Mouse (Mus musculus): Measurements from ENCODE around the gene Fntb.

The Fntb gene

DNA sequence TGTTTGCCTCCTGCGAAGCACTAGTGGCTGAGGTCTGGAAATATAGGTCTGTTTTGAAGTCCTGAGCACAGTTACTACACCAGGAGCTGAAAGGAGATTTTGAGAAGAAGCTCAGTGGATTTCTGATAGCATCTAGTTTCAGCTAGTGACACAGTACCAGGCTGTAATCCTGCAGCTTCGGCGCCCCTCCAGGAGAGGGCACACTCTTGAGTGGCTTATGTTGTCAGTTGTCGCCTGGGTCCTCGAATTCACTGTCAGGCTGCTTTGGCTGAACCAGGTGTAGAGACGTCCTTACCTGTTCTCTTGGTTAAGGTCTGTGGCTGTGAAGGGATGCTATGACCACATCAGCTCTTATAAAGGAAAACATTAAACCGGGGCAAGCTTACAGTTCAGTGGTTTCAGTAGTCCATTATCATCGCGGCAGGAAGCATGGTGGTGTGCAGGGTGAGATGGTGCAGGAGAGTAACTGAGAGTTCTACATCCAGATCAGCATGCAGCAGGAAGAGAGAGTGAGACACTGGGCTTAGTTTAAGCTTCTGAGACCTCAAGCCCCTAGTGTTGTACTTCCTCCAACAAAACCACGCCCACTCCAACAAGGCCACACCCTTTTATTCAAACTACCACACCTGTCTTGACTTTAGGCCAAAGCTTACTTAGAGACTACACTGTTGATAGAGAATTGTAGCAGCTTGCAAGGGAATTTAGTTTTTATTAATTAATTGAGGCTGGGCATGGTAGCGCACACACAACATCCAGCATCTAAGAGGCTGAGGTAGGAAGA, 124.2 kb downstream of the Fntb start:
- no peak for DNase-seq

DNA sequence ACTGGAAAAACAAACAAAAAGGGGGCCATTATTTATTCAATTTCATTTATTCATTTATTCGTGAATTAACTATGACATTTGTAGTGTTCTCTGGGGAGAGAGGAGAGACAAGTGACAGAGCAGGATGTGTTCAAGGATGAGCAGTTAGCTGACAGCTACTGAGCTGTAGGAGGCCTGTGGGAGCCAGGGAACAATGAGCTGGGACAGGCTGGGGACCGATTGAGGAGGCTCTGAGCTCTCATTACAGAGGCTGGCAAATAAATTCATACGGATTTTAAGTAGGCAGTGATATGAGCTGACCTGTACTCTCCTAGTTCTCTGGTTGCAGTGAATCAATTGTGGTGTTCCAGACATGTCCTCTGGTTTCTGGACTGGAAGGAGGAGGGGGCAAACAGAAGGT, 125.8 kb downstream of the Fntb start:
- no peak for DNase-seq

DNA sequence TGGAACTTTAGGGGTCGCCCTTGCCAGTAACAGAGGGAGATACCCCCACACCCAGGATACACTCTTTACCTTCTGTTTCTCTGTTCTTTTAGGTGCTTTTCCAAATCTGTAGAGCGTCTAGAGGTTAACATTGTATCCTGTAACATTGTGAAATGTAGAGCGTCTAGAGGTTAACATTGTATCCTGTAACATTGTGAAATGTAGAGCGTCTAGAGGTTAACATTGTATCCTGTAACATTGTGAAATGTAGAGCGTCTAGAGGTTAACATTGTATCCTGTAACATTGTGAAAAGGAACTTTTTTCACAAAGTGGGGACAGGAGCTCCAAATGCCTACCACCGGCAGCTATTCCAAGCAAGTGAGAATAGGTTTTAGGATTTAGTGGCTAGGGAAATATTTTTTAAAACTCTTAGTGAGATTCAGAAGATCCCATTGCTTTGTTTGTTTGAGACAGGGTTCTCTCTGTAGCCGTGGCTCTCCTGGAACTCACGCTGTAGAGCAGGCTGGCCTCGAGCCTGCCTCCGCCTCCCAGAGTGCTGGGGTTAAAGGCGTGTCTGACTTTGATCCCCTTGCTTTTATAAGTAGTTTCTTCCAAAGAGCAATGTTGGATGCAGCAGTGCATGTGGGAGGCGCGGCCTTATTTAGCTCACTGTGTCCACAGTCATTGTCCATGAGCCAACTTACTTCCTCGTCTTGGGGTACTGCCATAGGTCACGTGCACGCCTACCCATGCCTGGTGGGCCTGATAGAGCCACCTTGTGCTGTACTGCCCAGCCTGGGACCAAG, 127.7 kb downstream of the Fntb start:
- no peak for DNase-seq

DNA sequence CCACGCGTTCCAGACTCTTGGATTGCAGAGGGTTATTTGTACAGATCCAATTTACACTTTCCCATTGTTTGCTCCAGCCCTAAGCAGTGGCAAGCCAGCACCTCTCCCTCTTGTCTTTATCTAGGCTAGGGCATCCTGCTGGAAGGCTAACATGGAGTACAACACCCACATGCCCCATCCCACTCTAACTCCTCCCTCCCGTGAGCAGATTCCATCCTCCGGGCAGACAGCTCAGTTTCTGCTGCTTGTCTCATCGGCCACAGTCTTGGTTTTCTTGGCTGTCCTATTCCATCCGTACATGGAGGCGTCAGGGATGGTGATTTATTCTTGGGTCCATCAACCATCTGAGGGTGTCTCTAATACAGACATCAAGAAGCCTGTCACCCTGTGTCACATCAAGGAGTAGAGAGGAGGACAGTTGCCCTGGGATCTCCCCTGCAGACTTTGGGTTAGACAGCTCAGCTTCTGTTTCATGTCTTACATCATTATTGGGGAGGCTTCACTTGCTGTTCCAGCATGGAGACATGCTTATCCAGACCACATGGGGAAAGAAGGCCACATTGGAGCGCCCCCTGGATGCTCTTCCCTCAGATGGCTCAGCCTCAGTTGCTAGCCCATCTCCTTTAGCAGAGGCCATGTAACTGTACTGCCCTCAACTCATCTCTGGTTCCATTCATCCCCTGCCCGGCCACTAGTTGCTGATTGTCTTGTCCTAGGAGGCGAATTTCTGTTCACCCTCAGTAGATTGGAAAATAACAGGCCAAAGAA, 129.6 kb downstream of the Fntb start:
- DNase-seq = no peak

DNA sequence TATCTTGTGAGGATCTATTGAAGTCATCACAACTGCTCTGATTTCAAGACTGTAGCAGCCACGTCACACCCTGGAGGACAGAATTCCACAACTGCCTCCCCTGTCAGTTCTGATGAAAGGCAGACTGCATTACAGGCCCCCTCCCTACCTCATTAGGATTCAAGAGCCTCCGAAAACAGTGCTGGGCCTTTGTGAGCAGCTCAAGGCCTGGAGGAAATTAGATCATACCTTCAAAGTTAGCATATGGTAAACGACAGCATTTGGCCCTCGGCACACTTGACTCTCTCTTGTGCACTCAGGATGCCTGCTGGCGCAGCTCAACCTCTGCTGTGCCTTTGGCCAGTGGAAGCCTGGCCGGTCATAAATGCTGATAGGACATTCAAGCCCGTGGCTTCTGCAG, 130.4 kb downstream of the Fntb start:
- DNase-seq = peak; percentile 65 to 73

DNA sequence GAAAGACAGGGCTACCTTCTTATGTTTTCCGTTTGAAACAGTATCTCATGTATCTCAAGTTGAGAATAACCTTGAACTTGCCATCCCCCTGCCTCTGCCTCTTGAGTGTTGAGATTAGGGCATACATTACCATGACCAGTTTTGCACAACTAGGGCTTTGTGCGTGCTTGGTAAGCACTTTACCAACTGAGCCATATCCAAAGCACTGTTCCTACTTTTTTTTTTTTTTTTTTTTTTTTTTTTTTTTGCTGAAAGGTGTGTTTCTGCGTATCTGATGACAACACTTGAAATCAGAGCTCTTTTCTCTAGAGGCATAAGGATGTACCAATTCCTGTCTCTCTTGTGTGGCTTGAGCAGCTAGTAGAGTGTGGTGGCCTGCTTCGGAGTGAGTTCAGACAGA, 131.2 kb downstream of the Fntb start:
- no peak for DNase-seq

DNA sequence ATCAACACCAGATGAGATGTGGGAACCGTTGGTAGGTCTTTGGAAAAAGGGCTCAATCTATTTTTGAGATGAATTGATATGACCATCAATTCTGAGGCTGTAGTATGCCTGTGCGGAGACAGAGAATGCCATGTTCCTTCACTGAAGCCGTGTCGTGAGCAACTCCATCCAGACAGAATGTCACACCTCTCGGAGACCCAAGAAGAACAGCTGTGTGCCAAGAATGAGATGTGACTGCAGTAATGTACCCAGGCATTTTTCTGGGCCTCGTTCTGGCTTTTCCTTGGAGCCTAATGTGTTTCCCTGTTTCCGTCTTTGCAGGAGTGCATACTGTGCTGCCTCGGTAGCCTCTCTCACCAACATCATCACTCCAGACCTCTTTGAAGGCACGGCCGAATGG, 131.6 kb downstream of the Fntb start:
- DNase-seq = no peak

DNA sequence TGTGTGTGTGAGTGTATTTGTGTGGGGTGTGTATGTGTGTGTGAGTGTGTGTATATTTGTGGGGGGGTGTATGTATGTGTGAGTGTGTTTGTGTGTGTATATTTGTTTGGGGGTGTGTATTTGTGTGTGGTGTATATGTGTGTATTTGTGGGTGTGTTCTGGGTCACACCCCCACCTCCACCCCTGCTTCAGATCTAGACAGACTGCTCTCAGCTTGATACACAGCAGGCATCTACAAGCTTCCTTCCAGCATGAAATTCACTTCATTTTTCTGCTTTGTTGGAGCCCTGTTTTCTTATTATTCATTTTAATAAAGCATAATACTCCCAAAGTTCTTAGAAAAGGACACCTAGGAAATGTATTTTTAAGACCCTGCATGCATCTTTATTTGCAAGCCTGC, 132.8 kb downstream of the Fntb start:
- peak; percentile 42 to 57 for DNase-seq

DNA sequence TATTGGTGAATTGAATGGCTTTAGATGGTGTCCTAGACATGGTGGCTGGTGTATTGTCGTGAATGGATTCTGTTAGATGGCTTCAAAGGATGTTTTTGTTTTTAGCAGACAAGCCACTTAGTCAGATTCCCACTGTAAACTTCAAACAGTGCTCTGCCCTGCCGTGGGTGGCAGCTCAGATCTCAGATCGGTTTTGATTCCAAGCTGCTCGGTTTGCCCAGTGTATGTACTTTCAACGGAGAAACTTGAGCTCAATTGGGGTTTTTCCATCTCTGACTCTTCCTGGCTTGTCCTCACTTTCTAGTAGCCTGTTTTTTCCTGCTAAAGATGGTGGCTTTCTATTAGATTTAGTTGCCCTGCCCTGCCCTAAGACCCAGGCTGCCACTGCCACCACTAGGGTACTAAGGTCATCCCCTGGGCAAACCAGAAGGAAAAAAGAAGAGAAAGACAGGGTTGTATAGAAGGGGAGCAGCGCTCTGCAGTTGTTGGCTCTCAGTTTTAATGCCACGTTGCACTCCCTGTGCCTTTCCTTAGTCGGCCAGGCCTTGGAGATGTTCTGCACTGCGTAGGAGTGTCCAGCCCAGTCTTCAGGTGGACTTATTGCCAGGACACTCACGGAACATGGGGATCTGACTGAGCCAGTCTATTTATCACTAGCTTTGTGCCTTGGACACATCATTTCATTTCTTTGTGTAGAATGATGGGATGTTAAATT, 134.0 kb downstream of the Fntb start:
- no peak for DNase-seq

DNA sequence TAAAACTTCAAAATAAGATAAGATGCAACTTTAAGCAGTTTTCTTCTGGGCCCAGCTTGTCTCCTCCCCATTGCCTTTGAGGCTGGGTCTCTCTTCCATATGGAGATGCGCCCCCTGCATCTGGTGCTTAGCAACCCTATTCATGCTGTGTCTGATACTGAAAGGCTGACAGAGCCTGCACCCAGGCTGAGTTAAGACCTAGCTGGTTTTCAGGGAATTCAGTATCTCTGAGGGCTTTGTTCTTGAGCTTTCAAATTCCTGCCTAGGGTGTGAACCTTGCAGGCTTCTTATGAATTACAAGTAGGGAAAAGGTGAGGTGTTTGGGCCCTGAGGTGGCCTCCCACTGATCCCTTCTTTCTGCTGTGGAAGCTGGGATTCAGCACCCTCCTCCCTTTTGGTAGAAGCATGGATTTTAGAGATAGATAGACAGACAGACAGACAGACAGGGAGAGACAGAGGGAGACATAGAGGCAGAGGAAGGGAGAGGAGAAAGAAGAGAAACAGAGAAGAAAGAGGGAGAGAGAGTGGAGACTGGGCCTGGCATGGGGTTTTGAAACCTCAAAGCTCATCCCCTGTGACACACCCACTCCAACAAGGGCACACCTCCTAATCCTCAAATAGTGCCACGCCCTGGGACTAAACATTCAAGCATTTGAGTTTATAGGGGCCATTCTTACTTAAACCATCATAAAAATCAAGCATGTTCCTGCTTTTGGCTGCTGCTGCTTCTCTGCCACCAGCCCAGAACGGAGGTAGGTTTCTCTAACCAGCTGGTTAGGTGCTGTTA, 136.3 kb downstream of the Fntb start:
- no peak for DNase-seq

DNA sequence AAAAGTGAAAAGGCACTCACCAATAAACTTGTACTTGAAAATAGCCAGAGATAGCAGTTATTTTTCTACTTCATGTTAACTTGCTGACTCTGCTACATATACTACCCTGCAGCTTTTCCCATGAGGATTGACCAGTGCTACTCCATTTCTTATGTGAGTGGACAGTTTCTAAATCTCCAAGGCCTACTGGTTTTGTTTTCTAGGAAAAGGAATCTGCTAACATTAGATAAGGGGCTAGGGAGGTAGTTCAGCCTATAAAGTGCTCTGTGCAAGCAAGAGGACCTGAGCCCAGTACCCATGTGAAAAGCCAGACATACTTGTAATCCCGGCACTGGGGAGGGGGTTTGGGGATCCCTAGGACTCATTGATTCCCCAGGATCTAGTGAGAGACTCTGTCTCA, 140.9 kb downstream of the Fntb start:
- DNase-seq = no peak

DNA sequence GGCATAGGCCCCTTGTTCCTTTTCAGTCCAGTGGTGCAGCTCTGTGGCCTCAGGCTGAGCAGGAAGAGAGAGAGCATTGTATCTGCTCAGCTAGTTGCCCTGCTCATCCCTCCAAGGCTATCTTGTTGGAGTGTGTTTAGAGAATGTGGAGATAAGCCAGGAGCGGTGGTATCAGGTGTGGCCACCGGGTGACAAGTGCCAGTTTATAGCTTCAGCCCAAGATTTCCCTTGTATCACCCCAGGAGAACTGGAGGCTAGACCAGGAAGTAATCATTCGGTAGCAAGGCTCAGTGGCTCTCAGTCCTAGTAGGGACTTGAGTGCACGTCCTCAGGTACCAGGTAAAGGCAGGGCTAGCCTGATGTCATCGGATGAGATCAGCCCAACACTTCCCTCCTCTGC, 143.8 kb downstream of the Fntb start:
- no peak for DNase-seq

DNA sequence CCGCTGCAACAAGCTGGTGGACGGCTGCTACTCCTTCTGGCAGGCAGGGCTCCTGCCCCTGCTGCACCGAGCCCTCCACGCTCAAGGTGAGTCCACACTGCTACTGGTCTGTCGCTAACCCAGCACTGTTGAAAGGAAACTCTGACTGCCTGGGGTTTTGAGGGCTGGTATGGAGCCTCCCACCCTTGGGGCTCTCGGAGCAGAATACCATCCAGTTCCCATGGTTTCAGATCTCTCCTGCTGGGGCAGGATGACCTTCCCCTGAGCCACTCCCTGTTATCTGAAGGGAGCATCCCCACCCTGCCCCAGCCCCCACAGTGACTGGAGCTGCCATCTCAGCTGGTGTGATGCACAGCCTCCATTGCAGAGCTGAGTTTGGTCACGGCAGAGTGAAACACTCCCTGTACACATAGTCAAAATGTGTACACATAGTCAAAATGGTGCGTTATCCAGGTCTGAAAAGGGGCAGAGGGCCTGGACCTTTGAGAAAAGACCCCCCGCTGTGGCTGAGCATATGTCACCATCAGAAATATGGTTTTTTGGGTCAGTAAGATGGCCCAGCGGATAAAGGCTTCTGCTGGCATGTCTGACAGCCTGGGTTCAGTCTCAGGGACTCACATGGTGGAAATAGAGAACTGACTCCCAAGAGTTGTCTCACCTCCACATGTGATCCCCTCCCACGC, 145.0 kb downstream of the Fntb start:
- peak; percentile 68 for DNase-seq

DNA sequence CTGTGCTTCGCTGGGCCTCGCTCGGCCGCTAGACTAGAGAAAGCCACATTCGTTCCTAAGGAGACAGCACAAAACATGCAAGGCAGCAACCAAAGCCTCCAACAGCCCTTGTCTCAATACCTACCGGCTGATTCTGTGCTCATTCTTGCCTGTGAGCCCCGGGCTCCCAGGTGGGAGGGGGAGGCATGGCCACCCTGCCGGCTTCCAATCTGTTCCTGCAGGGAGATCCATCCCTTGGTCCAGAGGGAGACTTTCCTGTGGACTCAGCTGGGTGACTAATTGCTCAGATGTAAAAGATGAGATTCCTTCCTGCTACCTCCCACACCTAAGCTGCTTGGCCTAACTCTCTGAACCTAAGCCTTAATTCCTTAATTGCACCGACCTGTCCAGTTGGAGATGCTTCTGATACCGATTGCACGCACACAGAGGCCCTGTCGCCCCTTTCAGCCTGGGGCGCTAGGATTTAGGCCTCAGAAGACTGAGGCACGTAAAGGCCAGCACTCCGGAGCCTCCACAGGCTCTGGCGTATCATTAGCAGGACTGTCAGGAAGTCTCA, 145.9 kb downstream of the Fntb start:
- DNase-seq = peak; percentile 82 to 86

DNA sequence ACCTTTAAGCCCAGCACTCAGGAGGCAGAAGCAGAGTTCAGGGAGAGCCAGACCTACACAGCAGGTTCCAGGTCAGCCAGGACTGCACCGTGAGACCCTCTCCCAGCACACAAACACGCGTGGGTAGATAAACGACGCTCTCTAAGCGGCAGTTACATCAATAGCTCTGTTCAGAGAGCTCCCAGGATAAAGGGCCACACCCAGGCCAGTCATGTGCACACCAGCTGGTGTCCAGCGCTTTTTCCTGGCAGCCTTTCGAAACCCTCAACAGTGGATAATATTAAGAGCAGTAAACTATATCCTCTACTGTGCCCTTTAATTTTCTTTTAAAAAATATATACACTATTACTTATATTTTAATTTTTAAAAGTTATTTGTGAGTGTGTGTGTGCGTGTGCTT, 146.8 kb downstream of the Fntb start:
- no peak for DNase-seq

DNA sequence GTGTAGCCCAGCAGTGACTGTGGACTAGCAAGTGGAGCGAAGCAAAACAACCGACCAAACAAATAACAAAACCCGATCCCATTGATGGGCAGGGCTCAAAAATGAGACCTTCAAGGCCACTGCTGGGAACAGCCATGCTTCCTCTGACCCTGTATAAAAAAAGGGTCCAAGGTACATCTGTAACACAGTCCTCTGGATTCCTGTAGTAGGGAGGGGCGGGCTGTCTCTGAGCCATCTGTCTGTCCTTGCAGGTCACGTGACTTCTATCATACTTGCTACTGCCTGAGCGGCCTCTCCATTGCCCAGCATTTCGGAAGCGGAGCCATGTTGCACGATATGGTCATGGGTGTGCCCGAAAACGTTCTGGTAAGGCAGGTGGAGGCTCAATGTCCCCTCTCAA, 150.8 kb downstream of the Fntb start:
- no peak for DNase-seq

DNA sequence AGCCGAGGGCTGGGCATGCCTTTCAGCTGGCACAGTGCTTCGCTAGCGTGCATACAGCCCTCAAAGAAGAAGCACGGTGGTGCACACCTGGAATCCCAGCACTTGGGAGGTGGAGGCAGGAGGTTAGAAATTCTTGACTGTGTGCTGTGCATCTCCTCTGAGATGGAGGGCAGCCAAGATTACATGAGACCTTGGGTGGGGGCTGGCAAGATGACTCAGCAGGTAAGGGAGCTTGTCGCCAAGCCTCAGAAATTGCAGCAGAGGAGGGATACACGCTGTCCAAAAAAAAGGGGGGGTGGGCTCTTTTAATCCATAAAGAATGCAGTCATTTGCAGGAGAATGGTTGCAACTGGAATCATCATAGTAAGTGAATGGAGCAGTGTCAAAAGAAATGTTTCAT, 152.7 kb downstream of the Fntb start:
- peak in 1 of 2 experiments; percentile 42 for DNase-seq

DNA sequence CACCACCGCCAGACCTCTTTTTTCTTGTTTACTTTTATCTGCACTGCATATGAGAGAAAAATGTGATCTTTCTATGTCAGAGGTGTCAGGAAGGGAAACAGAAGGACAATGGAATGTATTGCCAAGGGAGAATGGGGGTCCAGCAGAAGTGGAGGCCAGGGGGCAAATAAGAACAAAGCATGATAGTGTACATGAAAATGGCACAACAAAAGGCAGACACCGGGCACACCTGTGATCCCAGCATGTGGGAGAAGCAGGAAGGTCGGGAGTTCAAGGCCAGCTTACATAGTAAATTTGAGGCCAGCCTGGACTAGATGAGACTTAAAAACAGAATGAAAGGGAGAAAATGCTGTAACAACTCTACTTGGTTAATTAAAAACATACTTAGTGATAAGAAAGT, 153.5 kb downstream of the Fntb start:
- no peak for DNase-seq

DNA sequence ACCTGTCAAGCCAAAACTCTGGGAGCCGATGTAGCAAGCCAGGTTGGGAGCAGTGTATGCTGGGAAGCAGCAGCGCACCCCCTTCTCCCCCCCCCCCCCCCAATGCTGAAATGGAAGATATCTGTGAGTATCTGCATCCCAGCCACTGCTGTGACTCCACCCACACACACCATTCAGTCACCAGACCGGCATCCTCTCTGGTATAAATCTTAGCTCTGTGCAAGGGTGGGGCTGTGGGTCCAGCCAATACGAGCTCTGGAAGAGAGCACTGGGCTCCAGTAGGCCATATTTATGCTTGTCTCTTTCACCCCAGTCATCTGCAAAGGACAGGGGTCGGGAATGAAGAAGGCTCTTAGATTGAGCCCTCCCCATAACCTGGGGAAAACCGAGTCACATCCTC, 155.0 kb downstream of the Fntb start:
- DNase-seq = no peak

DNA sequence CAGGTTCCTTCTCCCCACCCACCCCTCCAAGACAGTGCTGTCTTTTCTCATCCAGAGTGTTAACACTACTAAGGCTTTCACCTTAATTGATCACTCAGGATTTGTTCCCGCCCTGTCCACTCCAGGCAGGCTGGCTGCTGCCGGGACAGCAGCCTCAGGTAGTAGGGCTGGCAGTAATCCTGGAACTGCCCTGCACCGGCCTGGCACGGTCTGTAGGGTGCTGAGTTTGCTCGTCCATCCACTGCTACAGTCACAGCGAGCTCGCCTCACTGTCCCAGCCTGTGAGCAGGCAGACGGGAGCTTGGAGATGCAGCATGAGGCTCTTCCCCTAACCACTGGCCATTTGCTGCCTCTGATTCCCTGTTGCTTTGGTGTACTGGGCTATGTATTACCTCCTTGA, 155.6 kb downstream of the Fntb start:
- no peak for DNase-seq

DNA sequence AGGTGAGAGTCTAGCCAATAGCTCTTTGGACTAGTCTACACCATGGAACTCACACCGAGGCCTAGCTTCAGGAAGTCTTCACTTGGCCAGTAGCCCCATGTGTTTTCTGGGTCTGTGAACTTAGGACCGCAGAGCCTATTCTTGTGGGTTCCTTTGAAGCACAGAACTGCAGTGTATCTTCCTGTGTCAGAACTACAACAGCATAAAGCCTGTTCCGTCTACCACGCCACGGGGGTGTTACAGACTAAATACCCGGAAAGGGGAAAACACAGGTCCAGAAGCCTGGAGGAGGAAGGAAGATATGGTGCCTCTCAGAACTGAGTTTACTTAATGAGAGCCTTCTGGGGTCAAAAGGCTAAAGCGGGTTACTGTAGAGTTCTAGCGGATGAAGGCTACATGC, 157.7 kb downstream of the Fntb start:
- DNase-seq = no peak

Measured in cerebellum, postnatal 10 days (tissue).